Mouse (Mus musculus) neutrophil, adult 5-6 weeks (primary cell): ENCODE results near the gene Dera. TPM values are rescaled to one million over a fixed set of nuclear protein-coding genes. Genes with fewer than 3 reads are reported as not detected.
"Not testable (repeated sequence)": the region's sequence is repeated elsewhere in the genome, so short reads cannot be mapped to it uniquely, and the experiment has no call there.

ENCODE experiments used
- ATAC-seq: fragments of 151-379, 151-347 bp; 2 replicates; pipeline ENCODE4 v1.8.0; 2017; ENCODE audit warnings: mild to moderate bottlenecking, moderate TSS enrichment; ENCODE audit not compliant: insufficient number of reproducible peaks, poor library complexity, low FRiP score, severe bottlenecking; ENCODE audit errors: extremely low read depth
- total RNA-seq: library from RNA; stranded (forward); fragments of 200-1000 nt; gene quantifications from 2 replicates; pipeline ENCODE4 v1.2.3, GENCODE M21; 2017

Gene Dera
- total RNA-seq, result 20.4 and 26.4 TPM in 2 replicates

- ATAC-seq, result peak; percentile 93
These were observed at the start of gene Dera for GRCm38 (mm10) chr6:137754056-137754856. TSS of gene Dera (plus strand) at chr6:137754546.

- no peak for ATAC-seq
These were observed 48.1 kb upstream of the Dera start for GRCm38 (mm10) chr6:137706209-137706608.

DNA sequence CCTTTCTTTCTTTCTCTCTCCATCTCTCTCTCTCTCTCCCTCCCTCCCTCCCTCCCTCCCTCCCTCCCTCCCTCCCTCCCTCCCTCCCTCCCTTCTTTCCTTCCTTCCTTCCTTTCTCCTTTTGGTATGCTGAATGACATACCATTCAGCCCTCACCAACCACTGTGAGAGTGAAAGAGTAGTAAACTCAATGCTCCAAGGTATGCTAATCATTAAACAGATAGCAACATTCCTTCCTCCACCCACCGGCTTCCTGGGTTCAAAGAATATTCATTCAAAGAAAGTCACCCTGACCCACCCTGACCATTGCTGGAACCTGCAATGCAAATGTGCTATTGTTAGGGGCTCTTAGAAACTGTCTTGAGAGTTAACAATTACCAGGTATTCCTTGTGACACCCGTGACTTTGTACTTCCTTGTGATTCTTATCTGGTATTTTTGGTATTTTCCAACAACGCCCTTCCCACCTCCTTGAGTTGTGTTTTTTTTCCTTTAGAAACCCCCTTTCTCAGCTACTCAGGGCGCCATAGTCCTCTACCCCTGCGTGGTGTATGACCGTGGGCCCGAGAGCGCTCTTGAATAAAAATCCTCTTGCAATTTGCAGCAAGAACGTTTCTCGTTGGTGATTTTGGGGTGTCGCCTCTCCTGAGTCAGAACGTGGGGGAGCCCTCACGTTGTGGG, 45.5 kb upstream of the Dera start:
- ATAC-seq, result not testable (repeated sequence)

DNA sequence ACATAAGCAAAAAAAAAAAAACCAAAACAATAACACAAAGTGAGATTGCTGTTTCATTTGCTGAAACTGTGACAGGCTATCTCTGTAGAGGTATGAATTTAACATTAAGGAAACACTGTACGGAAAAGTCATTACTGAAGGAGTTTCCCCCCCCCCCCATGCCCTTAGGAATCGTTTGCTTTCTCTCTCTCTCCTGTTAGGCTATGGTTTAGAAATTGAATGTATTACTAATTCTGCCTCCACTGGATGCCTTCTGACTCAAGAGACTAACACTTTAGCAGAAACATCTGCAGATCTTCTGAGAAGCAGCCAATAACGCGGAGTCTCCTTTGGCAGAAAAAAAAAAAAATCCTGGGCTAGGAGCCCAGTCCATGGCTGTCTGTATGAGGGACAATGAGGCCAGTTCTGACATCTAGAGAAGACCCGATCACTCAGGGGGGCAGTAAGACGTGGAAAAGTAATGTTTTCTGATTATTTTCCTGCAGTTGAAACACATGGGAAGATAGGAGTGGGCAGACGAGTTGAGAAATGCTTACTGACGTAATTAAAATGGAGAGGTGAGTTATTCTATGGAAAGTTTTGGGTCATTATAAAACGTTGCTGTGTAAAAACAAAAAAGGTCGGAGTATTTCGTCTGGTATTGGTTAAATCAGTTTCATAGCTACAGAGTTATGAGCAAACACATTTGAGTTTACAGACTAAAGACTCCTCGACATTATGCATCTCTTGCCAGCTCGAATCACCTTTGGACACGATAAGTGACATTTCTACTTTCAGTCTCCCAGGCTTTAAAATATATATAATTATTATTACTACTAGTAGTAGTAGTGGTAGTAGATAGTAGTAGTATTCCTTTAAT, 43.9 kb upstream of the Dera start:
- no peak for ATAC-seq

GRCm38 (mm10) chr6:137712654-137713309, 41.6 kb upstream of the Dera start:
- ATAC-seq, result no peak

- ATAC-seq, result no peak
These were observed 41.1 kb upstream of the Dera start for GRCm38 (mm10) chr6:137713310-137713664.

DNA sequence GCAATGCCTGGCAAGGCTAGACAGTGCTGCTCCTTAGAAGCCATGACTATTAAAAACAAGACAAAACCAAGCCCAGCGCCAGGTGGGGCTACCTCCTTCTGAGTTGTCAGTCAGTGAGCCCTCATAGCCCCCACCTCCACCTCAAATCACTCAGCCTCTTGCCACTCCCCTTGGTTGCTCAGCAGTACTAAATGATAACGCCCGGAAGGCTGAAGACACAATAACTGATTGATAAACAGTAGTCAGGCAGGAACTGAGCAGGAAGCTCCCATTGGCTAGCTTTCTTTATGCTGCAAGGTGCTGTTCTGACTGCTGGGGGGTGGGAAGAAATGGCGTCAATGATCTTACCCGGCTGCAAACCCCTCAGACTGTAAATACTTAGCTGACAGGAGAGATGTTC, 37.5 kb upstream of the Dera start:
- no peak for ATAC-seq

GRCm38 (mm10) chr6:137722220-137722931, 32.0 kb upstream of the Dera start:
- ATAC-seq, result no peak

GRCm38 (mm10) chr6:137723898-137724297, 30.4 kb upstream of the Dera start:
- ATAC-seq, result peak; percentile 83

- ATAC-seq, result peak; percentile 27
These were observed 19.9 kb upstream of the Dera start for GRCm38 (mm10) chr6:137734460-137734845.

DNA sequence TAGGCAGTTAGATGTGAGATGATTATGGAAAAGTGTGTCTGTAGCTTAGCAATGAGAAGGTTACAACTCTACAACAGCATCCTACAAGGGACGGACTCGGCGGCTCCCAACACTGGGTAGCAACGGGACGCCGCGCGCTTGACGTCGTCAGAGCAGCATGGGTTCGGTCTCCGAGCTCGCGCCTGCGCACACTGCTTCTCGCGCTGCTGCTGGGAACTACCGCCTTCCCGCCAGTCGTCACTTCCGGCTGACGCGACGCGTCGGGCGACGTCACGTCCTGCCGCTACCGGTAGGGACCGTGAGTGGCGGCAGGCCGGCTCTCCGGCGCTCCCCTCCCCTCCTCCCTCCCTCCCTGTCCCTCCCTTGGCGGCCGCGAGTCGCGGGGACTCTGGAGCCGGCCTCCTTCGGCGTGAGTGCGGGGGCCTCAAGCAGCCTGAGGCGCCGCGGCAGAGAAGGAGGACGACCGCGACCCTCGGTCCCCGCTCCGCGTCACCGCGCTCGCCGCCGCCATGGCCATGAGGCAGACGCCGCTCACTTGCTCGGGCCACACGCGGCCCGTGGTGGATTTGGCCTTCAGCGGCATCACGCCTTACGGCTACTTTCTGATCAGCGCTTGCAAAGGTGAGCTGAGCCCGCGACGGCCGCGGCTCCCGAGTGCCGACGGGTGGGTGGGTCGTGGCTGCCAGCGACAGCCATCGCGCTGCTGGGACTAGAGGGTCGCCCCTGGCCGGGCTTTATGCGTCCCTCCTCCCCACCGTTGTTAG, 19.3 kb upstream of the Dera start, which contains the start of gene Strap:
Strap (plus strand) TSS at position 233 of the 764 bp plus-strand sequence.
- ATAC-seq, result peak; percentile 97

- ATAC-seq, result no peak
These were observed 18.6 kb upstream of the Dera start for GRCm38 (mm10) chr6:137735671-137736238.

- no peak for ATAC-seq
These were observed 13.4 kb upstream of the Dera start for GRCm38 (mm10) chr6:137740972-137741371.

GRCm38 (mm10) chr6:137744700-137745099, 9.6 kb upstream of the Dera start:
- ATAC-seq, result no peak

GRCm38 (mm10) chr6:137747174-137747928, 7.0 kb upstream of the Dera start:
- peak; percentile 94 for ATAC-seq

GRCm38 (mm10) chr6:137751551-137752274, 2.6 kb upstream of the Dera start:
- no peak for ATAC-seq
